Comparison of ENCODE assay signal across 8 mouse cellular contexts in the genomic region with DNA sequence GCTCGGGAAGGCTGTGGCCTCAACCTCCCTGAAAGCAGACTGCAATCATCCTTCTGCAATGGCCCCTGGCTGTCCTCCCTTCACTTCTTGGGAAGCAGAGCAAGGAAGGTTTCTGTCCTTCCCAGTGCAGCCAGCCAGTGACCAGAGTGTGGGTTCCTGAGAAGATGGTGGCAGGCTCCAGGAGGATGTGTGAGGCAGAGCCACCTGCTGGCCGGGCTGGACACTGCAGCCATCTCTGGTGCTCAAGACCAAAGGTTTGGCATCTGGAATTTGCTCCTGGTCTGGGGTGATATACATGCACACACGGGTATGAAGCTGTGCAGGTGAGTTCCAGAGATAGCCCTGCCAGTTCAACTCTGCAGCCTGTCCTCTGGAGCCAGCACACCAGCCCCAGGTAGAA.
A peak's percentile ranks its signal among the peaks of the same experiment; 100 is the strongest.
DNase-seq lines count a peak whose midpoint lies in the region; ATAC-seq and TF ChIP-seq lines count a peak whose summit lies in the region.

No protein-coding gene starts in this region.

- H3K4me2 ChIP-seq in heart, embryonic 12.5 days: no peak overlapping the region

- no peaks in the 10 kb centered on the region for H3K36me3 ChIP-seq in heart, adult 2 months (ENCODE audit: control insufficient read depth, insufficient read depth, low read length)
- no peaks in the 10 kb centered on the region for H3K36me3 ChIP-seq in heart, embryonic 12.5 days
- no peaks in the 10 kb centered on the region for H3K36me3 ChIP-seq in ES-Bruce4 (ENCODE audit: control insufficient read depth, insufficient read depth, low read length, poor library complexity, severe bottlenecking)

- no peak overlapping the region for H3K9ac ChIP-seq in heart, adult 2 months (ENCODE audit: low read depth, low read length)
- H3K9ac ChIP-seq in heart, embryonic 12.5 days: no peak overlapping the region
- no peak overlapping the region for H3K9ac ChIP-seq in ES-Bruce4 (ENCODE audit: low read depth, poor library complexity, severe bottlenecking)

- ATAC-seq in heart, embryonic 12.5 days (ENCODE audit: insufficient number of reproducible peaks, low FRiP score): no peak

- no peak for TF ChIP-seq EP300 in heart, adult 2 months (IDR thresholded peaks at IDR 0.05; ENCODE audit: insufficient read depth, low read depth, low read length)
- no peak for TF ChIP-seq EP300 in ES-Bruce4 (IDR thresholded peaks at IDR 0.05; ENCODE audit: insufficient read depth, low read depth, low read length)

- TF ChIP-seq CTCF in heart, adult 2 months (IDR thresholded peaks at IDR 0.05): peak; percentile 74
- peak; percentile 93 for TF ChIP-seq CTCF in ES-Bruce4 (IDR thresholded peaks at IDR 0.05; ENCODE audit: low read depth, low read length)
- TF ChIP-seq CTCF in embryonic fibroblast, embryonic 13.5 days (IDR thresholded peaks at IDR 0.05; ENCODE audit: borderline replicate concordance, insufficient read depth, low read length): peak; percentile 90

- H3K9me3 ChIP-seq in heart, embryonic 12.5 days (replicated peaks): no peaks in the 10 kb centered on the region
- H3K9me3 ChIP-seq in ES-Bruce4 (replicated peaks; ENCODE audit: control insufficient read depth, insufficient read depth, low read length, poor library complexity, severe bottlenecking): no peaks in the 10 kb centered on the region; the same call in none of the 2 replicates

- no peak overlapping the region for H3K27ac ChIP-seq in heart, adult 2 months
- no peak overlapping the region for H3K27ac ChIP-seq in heart, embryonic 12.5 days (ENCODE audit: poor library complexity, severe bottlenecking)
- H3K27ac ChIP-seq in ES-Bruce4 (ENCODE audit: insufficient read depth, low read length): no peak overlapping the region
- H3K27ac ChIP-seq in embryonic fibroblast, embryonic 13.5 days (ENCODE audit: insufficient read depth, low read length): no peak overlapping the region

- no peaks in the 10 kb centered on the region for H3K79me2 ChIP-seq in heart, adult 2 months (replicated peaks; ENCODE audit: control insufficient read depth, insufficient read depth, low read length)

- H3K4me3 ChIP-seq in heart, adult 2 months: no peak overlapping the region
- no peak overlapping the region for H3K4me3 ChIP-seq in heart, embryonic 12.5 days
- H3K4me3 ChIP-seq in ES-Bruce4 (ENCODE audit: low read depth, low read length): no peak overlapping the region
- no peak overlapping the region for H3K4me3 ChIP-seq in embryonic fibroblast, embryonic 13.5 days (ENCODE audit: insufficient read depth, low read length)

- no peak for TF ChIP-seq POLR2A in heart, adult 2 months (IDR thresholded peaks at IDR 0.05; ENCODE audit: insufficient read depth, low read depth, low read length)
- TF ChIP-seq POLR2A in ES-Bruce4 (IDR thresholded peaks at IDR 0.05; ENCODE audit: insufficient read depth, low read length): no peak
- no peak for TF ChIP-seq POLR2A in embryonic fibroblast, embryonic 13.5 days (IDR thresholded peaks at IDR 0.05; ENCODE audit: low read depth, low read length)

- peak; percentile 14 to 45 for DNase-seq in heart, adult 2 months
- DNase-seq in brain, adult 2 months (ENCODE audit: low read depth, low spot score): peak; percentile 72
- DNase-seq in layer of hippocampus, adult 8-10 months (ENCODE audit: low spot score in 2 of 2): peak; percentile 20 to 61
- peak; percentile 55 for DNase-seq in lung, postnatal 10 days
- peak; percentile 51 for DNase-seq in urinary bladder, postnatal 25 days (ENCODE audit: low spot score)

- 39% methylated on average over 3 of the region's 3 CpGs for WGBS in heart, adult 2 months
- 31% methylated on average over 3 of the region's 3 CpGs for WGBS in heart, embryonic 12.5 days

- no peaks in the 10 kb centered on the region for H3K27me3 ChIP-seq in heart, adult 2 months (ENCODE audit: control insufficient read depth, insufficient read depth, low read length)
- H3K27me3 ChIP-seq in heart, embryonic 12.5 days (replicated peaks): peaks cover 8% of the 10 kb centered on the region; the same call in 1 of the 2 replicates
- H3K27me3 ChIP-seq in ES-Bruce4 (ENCODE audit: control insufficient read depth, insufficient read depth, low read length, poor library complexity, severe bottlenecking): no peaks in the 10 kb centered on the region

- no peaks in the 10 kb centered on the region for H3K4me1 ChIP-seq in heart, adult 2 months (ENCODE audit: control insufficient read depth, insufficient read depth, low read length)
- H3K4me1 ChIP-seq in heart, embryonic 12.5 days (replicated peaks): peaks cover 32% of the 10 kb centered on the region
- no peaks in the 10 kb centered on the region for H3K4me1 ChIP-seq in ES-Bruce4 (ENCODE audit: control insufficient read depth, insufficient read depth, low read length)
- no peaks in the 10 kb centered on the region for H3K4me1 ChIP-seq in embryonic fibroblast, embryonic 13.5 days (ENCODE audit: control insufficient read depth, insufficient read depth, low read length)

- intact Hi-C loops in heart, adult 2 months (cut with DNase I): loop anchor here (2.0 to 5.0 kb wide), 2 partner anchors 1076 to 1928 kb away; no protein-coding TSS in a partner anchor
